Comparison of ENCODE assay signal across 25 mouse cellular contexts in the genomic region with DNA sequence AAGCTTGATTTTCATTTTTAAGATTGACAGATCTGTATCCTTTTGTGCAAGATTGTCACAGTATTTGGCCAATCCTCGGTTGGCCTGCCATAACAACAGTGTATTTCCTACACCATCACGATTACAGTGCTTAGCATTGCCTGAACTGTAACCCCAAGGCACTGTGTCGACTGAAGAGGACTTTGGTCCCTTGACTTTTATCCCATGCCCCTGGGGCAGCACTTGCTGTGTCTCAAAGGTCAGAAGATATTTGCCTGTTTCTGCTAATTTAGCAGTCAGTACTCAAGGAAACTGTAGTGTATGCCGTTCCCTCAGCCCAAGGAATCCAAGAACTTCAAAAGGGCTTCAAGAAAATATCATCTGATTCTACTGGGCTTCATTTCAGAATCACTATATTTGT. TPM values are rescaled to one million over a fixed set of nuclear protein-coding genes. Genes with fewer than 3 reads are reported as not detected.
DNase-seq lines count a peak whose midpoint lies in the region; ATAC-seq lines count a peak whose summit lies in the region.
"Had no signal": no experiment of that assay in that cellular context is flagged by ENCODE, and none has a peak within 500 bp of the region (broad histone marks: within the 10 kb centered on the region; RNA-seq: fewer than 3 reads in every experiment).

No protein-coding gene starts in this region.

- no peak overlapping the region for H3K9ac ChIP-seq in hindbrain, embryonic 12.5 days
- H3K9ac ChIP-seq in hindbrain, embryonic 13.5 days = no peak overlapping the region
- H3K9ac ChIP-seq in kidney, embryonic 15.5 days = no peak overlapping the region
- no peak overlapping the region for H3K9ac ChIP-seq in intestine, embryonic 15.5 days
- no peak overlapping the region for H3K9ac ChIP-seq in midbrain, embryonic 16.5 days (ENCODE audit: low read depth, low read length)
- H3K9ac ChIP-seq: limb, embryonic 12.5 days; liver, embryonic 13.5 days had no signal

- no peak overlapping the region for H3K27ac ChIP-seq in hindbrain, embryonic 12.5 days
- no peak overlapping the region for H3K27ac ChIP-seq in hindbrain, embryonic 13.5 days
- H3K27ac ChIP-seq in kidney, embryonic 15.5 days = no peak overlapping the region
- no peak overlapping the region for H3K27ac ChIP-seq in intestine, embryonic 15.5 days
- H3K27ac ChIP-seq in midbrain, embryonic 16.5 days (ENCODE audit: low read length) = no peak overlapping the region
- H3K27ac ChIP-seq: limb, embryonic 12.5 days; liver, embryonic 13.5 days had no signal

- no peaks in the 10 kb centered on the region for H3K4me1 ChIP-seq in hindbrain, embryonic 12.5 days
- H3K4me1 ChIP-seq in hindbrain, embryonic 13.5 days (replicated peaks) = peaks cover 16% of the 10 kb centered on the region
- peaks cover 5% of the 10 kb centered on the region; the same call in 1 of the 2 replicates for H3K4me1 ChIP-seq in kidney, embryonic 15.5 days
- no peaks in the 10 kb centered on the region for H3K4me1 ChIP-seq in intestine, embryonic 15.5 days (replicated peaks)
- H3K4me1 ChIP-seq in midbrain, embryonic 16.5 days (ENCODE audit: control insufficient read depth, insufficient read depth, low read length) = peaks cover 5% of the 10 kb centered on the region; the same call in 1 of the 2 replicates
- H3K4me1 ChIP-seq: liver, embryonic 13.5 days had no signal

- peak overlapping the region; percentile 90 for H3K4me2 ChIP-seq in hindbrain, embryonic 12.5 days (replicated peaks)
- no peak overlapping the region for H3K4me2 ChIP-seq in hindbrain, embryonic 13.5 days
- no peak overlapping the region for H3K4me2 ChIP-seq in kidney, embryonic 15.5 days
- H3K4me2 ChIP-seq in intestine, embryonic 15.5 days (replicated peaks) = no peak overlapping the region
- H3K4me2 ChIP-seq in midbrain, embryonic 16.5 days (ENCODE audit: low read length) = peak overlapping the region; percentile 94

- peak; percentile 6 to 9 for DNase-seq in kidney, postnatal 36 days
- DNase-seq in frontal cortex, postnatal 36 days (ENCODE audit: low spot score in 2 of 2) = no peak
- no peak for DNase-seq in heart, postnatal 4 days
- DNase-seq: adrenal gland, postnatal 14 days; cerebellum, adult 9-10 months; gastrocnemius, postnatal 36 days; kidney, postnatal 14 days; liver, embryonic 13.5 days; lung, adult 2 months; lung, postnatal 14 days; right cerebral cortex, postnatal 25 days; spleen, adult 18-20 months had no signal

- H3K27me3 ChIP-seq in hindbrain, embryonic 12.5 days = peaks cover 31% of the 10 kb centered on the region
- peaks cover 23% of the 10 kb centered on the region; the same call in 1 of the 2 replicates for H3K27me3 ChIP-seq in hindbrain, embryonic 13.5 days
- peaks cover 43% of the 10 kb centered on the region for H3K27me3 ChIP-seq in kidney, embryonic 15.5 days
- H3K27me3 ChIP-seq in intestine, embryonic 15.5 days (replicated peaks) = peaks cover 9% of the 10 kb centered on the region
- no peaks in the 10 kb centered on the region; the same call in 1 of the 2 replicates for H3K27me3 ChIP-seq in midbrain, embryonic 16.5 days (ENCODE audit: control insufficient read depth, insufficient read depth, low read depth, low read length)

- no peak for ATAC-seq in hindbrain, embryonic 12.5 days (ENCODE audit: low FRiP score)
- no peak for ATAC-seq in hindbrain, embryonic 13.5 days (ENCODE audit: low FRiP score)
- ATAC-seq in kidney, embryonic 15.5 days (replicated peaks; ENCODE audit: low FRiP score) = no peak
- ATAC-seq in intestine, embryonic 15.5 days = peak; percentile 85
- ATAC-seq in midbrain, embryonic 16.5 days = no peak

- 56% methylated on average over 4 of the region's 4 CpGs for WGBS in hindbrain, embryonic 12.5 days
- WGBS in hindbrain, embryonic 13.5 days = 56% methylated on average over 4 of the region's 4 CpGs
- WGBS in kidney, embryonic 15.5 days = 72% methylated on average over 4 of the region's 4 CpGs
- 61% methylated on average over 4 of the region's 4 CpGs for WGBS in intestine, embryonic 15.5 days
- 46% methylated on average over 4 of the region's 4 CpGs for WGBS in midbrain, embryonic 16.5 days

- no peaks in the 10 kb centered on the region for H3K36me3 ChIP-seq in hindbrain, embryonic 12.5 days
- no peaks in the 10 kb centered on the region for H3K36me3 ChIP-seq in hindbrain, embryonic 13.5 days
- H3K36me3 ChIP-seq in kidney, embryonic 15.5 days = no peaks in the 10 kb centered on the region
- H3K36me3 ChIP-seq in intestine, embryonic 15.5 days = no peaks in the 10 kb centered on the region
- H3K36me3 ChIP-seq in midbrain, embryonic 16.5 days (ENCODE audit: control insufficient read depth, insufficient read depth, low read length) = no peaks in the 10 kb centered on the region
- H3K36me3 ChIP-seq: limb, embryonic 12.5 days; liver, embryonic 13.5 days had no signal

- no peaks in the 10 kb centered on the region for H3K9me3 ChIP-seq in hindbrain, embryonic 12.5 days (replicated peaks)
- H3K9me3 ChIP-seq in hindbrain, embryonic 13.5 days = no peaks in the 10 kb centered on the region
- no peaks in the 10 kb centered on the region for H3K9me3 ChIP-seq in kidney, embryonic 15.5 days (replicated peaks)
- no peaks in the 10 kb centered on the region for H3K9me3 ChIP-seq in intestine, embryonic 15.5 days
- H3K9me3 ChIP-seq in midbrain, embryonic 16.5 days (replicated peaks; ENCODE audit: control insufficient read depth, low read length, poor library complexity, severe bottlenecking) = no peaks in the 10 kb centered on the region
- H3K9me3 ChIP-seq: limb, embryonic 12.5 days; liver, embryonic 13.5 days had no signal

- H3K4me3 ChIP-seq in hindbrain, embryonic 12.5 days = no peak overlapping the region
- no peak overlapping the region for H3K4me3 ChIP-seq in hindbrain, embryonic 13.5 days
- H3K4me3 ChIP-seq in kidney, embryonic 15.5 days (replicated peaks) = no peak overlapping the region
- H3K4me3 ChIP-seq in intestine, embryonic 15.5 days (replicated peaks) = no peak overlapping the region
- H3K4me3 ChIP-seq in midbrain, embryonic 16.5 days (ENCODE audit: low read depth, low read length) = no peak overlapping the region
- H3K4me3 ChIP-seq: liver, embryonic 13.5 days had no signal

RNA-seq across cellular contexts. Expression of a gene that starts 0.9 kb away (rescaled TPM):
- polyA plus RNA-seq in hindbrain, embryonic 12.5 days (2016; fragmentation: Nextera tagmentation; extraction: Ambion mirVana) = 0.23 and 0.33 TPM in 2 replicates
- 1.1 and 1.6 TPM in 2 replicates for polyA plus RNA-seq in hindbrain, embryonic 13.5 days (2015; fragmentation: Nextera tagmentation; extraction: Ambion mirVana)
- not detected in 2 replicates for polyA plus RNA-seq in kidney, embryonic 15.5 days (2015; fragmentation: Nextera tagmentation; extraction: Ambion mirVana)
- not detected in 2 replicates for polyA plus RNA-seq in intestine, embryonic 15.5 days (2015; fragmentation: Nextera tagmentation; extraction: Ambion mirVana)
- polyA plus RNA-seq in midbrain, embryonic 16.5 days (2015; fragmentation: Nextera tagmentation; extraction: Ambion mirVana) = 1.4 and 2.1 TPM in 2 replicates
- total RNA-seq in heart, postnatal 4 days (2021) = not detected
- total RNA-seq: common myeloid progenitor, adult 5-6 weeks; gastrocnemius, adult 18-20 months; gastrocnemius, postnatal 36 days; heart, adult 8-10 months; heart, postnatal 25 days; megakaryocyte progenitor cell, adult 5-6 weeks had no signal
- polyA plus RNA-seq: heart, embryonic 14.5 days; limb, embryonic 12.5 days; liver, embryonic 13.5 days; lung, adult 2 months; testis, adult 2 months had no signal

RNA-seq across cellular contexts. Expression of a gene that starts 8.2 kb away (rescaled TPM):
- 2.4 and 3.3 TPM in 2 replicates for polyA plus RNA-seq in hindbrain, embryonic 12.5 days (2016; fragmentation: Nextera tagmentation; extraction: Ambion mirVana)
- polyA plus RNA-seq in hindbrain, embryonic 13.5 days (2015; fragmentation: Nextera tagmentation; extraction: Ambion mirVana) = 7.7 and 7.9 TPM in 2 replicates
- 0.76 and 2.2 TPM in 2 replicates for polyA plus RNA-seq in kidney, embryonic 15.5 days (2015; fragmentation: Nextera tagmentation; extraction: Ambion mirVana)
- 1.4 and 1.7 TPM in 2 replicates for polyA plus RNA-seq in intestine, embryonic 15.5 days (2015; fragmentation: Nextera tagmentation; extraction: Ambion mirVana)
- polyA plus RNA-seq in midbrain, embryonic 16.5 days (2015; fragmentation: Nextera tagmentation; extraction: Ambion mirVana) = 4.4 and 6.6 TPM in 2 replicates
- total RNA-seq in heart, postnatal 4 days (2021) = 1 to 10 TPM; 1.3 to 1.6 TPM
- total RNA-seq: common myeloid progenitor, adult 5-6 weeks; megakaryocyte progenitor cell, adult 5-6 weeks had no signal

Comparison
In these comparisons a context has a peak if more than half of its experiments do, and no peak if none do; other contexts are left out.
1. H3K4me2 ChIP-seq: peak in hindbrain, embryonic 12.5 days (single experiment) and midbrain, embryonic 16.5 days (single experiment); none in hindbrain, embryonic 13.5 days (single experiment), kidney, embryonic 15.5 days (single experiment) and intestine, embryonic 15.5 days (single experiment).
2. DNase-seq: peak in kidney, postnatal 36 days (2 of 2); none in frontal cortex, postnatal 36 days (0 of 2) and heart, postnatal 4 days (single experiment).